Mouse (Mus musculus): ENCODE data around the gene Kif3c.

Kif3c gene

GRCm38 (mm10) chr12:3364508-3365448 is at the start of gene Kif3c:
Gene Kif3c, plus strand, starts transcription at chr12:3365132.
- peak; percentile 68 for DNase-seq (ENCODE audit: low read depth, low spot score)

- DNase-seq (ENCODE audit: low read depth, low spot score), result no peak
Measured at GRCm38 (mm10) chr12:3316083-3316482, 48.8 kb upstream of the Kif3c start.

- peak; percentile 27 for DNase-seq (ENCODE audit: low read depth, low spot score)
Measured at GRCm38 (mm10) chr12:3316937-3317336, 48.0 kb upstream of the Kif3c start.

GRCm38 (mm10) chr12:3319377-3319776 is 45.6 kb upstream of the Kif3c start:
- no peak for DNase-seq (ENCODE audit: low read depth, low spot score)

GRCm38 (mm10) chr12:3323241-3323640 is 41.7 kb upstream of the Kif3c start:
- DNase-seq (ENCODE audit: low read depth, low spot score), result no peak

GRCm38 (mm10) chr12:3325232-3325631 is 39.7 kb upstream of the Kif3c start:
- DNase-seq (ENCODE audit: low read depth, low spot score), result no peak

- DNase-seq (ENCODE audit: low read depth, low spot score), result no peak
Measured at GRCm38 (mm10) chr12:3329677-3330076, 35.3 kb upstream of the Kif3c start.

GRCm38 (mm10) chr12:3338931-3339330 is 26.0 kb upstream of the Kif3c start:
- no peak for DNase-seq (ENCODE audit: low read depth, low spot score)

- no peak for DNase-seq (ENCODE audit: low read depth, low spot score)
Measured at GRCm38 (mm10) chr12:3344155-3344554, 20.8 kb upstream of the Kif3c start.

GRCm38 (mm10) chr12:3345038-3345437 is 19.9 kb upstream of the Kif3c start:
- DNase-seq (ENCODE audit: low read depth, low spot score), result no peak

- no peak for DNase-seq (ENCODE audit: low read depth, low spot score)
Measured at GRCm38 (mm10) chr12:3347682-3348081, 17.2 kb upstream of the Kif3c start.

- DNase-seq (ENCODE audit: low read depth, low spot score), result no peak
Measured at GRCm38 (mm10) chr12:3349387-3349786, 15.5 kb upstream of the Kif3c start.

- no peak for DNase-seq (ENCODE audit: low read depth, low spot score)
Measured at GRCm38 (mm10) chr12:3350136-3350535, 14.8 kb upstream of the Kif3c start.

GRCm38 (mm10) chr12:3352216-3352615 is 12.7 kb upstream of the Kif3c start:
- DNase-seq (ENCODE audit: low read depth, low spot score), result no peak

GRCm38 (mm10) chr12:3355068-3355467 is 9.9 kb upstream of the Kif3c start:
- no peak for DNase-seq (ENCODE audit: low read depth, low spot score)

GRCm38 (mm10) chr12:3356824-3357223 is 8.1 kb upstream of the Kif3c start:
- DNase-seq (ENCODE audit: low read depth, low spot score), result no peak

- DNase-seq (ENCODE audit: low read depth, low spot score), result peak; percentile 65
Measured at GRCm38 (mm10) chr12:3359302-3359701, 5.6 kb upstream of the Kif3c start.

- DNase-seq (ENCODE audit: low read depth, low spot score), result no peak
Measured at GRCm38 (mm10) chr12:3360043-3360442, 4.9 kb upstream of the Kif3c start.

- no peak for DNase-seq (ENCODE audit: low read depth, low spot score)
Measured at GRCm38 (mm10) chr12:3364076-3364475, 856 bp upstream of the Kif3c start.

- DNase-seq (ENCODE audit: low read depth, low spot score), result peak; percentile 11
Measured at GRCm38 (mm10) chr12:3365449-3366189, 687 bp downstream of the Kif3c start.

- no peak for DNase-seq (ENCODE audit: low read depth, low spot score)
Measured at GRCm38 (mm10) chr12:3366190-3366956, 1.4 kb downstream of the Kif3c start.

GRCm38 (mm10) chr12:3366957-3367260 is 2.0 kb downstream of the Kif3c start:
- DNase-seq (ENCODE audit: low read depth, low spot score), result no peak
